Mouse (Mus musculus) G1E (cell line): ENCODE data around the gene Cog5. TPM values are rescaled to one million over a fixed set of nuclear protein-coding genes. Genes with fewer than 3 reads are reported as not detected.

Experiments
- ATAC-seq: 2 replicates; pipeline ENCODE4 v1.8.0; 2016; ENCODE audit warnings: mild to moderate bottlenecking; ENCODE audit not compliant: insufficient number of reproducible peaks, poor library complexity, low FRiP score, severe bottlenecking; ENCODE audit errors: extremely low read depth
- DNase-seq: peaks from one replicate; pipeline ENCODE4 v3.0.0; 2012; ENCODE audit warnings: low spot score
- H3K27me3 ChIP-seq: 2 replicates; pipeline ENCODE4 v1.6.1; 2012; ENCODE audit warnings: mild to moderate bottlenecking, low read length, inconsistent platforms; ENCODE audit not compliant: insufficient read depth
- H3K36me3 ChIP-seq: replicated peaks from 2 replicates; pipeline ENCODE3; 2012; ENCODE audit warnings: mild to moderate bottlenecking, inconsistent platforms
- H3K4me1 ChIP-seq: 2 replicates; pipeline ENCODE4 v1.6.1; 2012; ENCODE audit warnings: low read depth, low read length, inconsistent platforms, mixed read lengths; ENCODE audit not compliant: insufficient read depth
- H3K4me3 ChIP-seq: 2 replicates; pipeline ENCODE4 v1.5.1; 2012; ENCODE audit warnings: low read depth, mild to moderate bottlenecking, inconsistent platforms, low read length, moderate library complexity, mixed read lengths
- H3K9me3 ChIP-seq: replicated peaks from 2 replicates; pipeline ENCODE4 v1.6.1; 2012; ENCODE audit warnings: inconsistent platforms
- CTCF ChIP-seq: IDR thresholded peaks from 2 replicates; pipeline ENCODE4 v1.5.1; 2012; ENCODE audit warnings: low read depth, low read length, inconsistent platforms, mixed read lengths
- GATA1 ChIP-seq: IDR thresholded peaks from 2 replicates; pipeline ENCODE4 v1.6.1; 2012; ENCODE audit warnings: borderline replicate concordance, low read length, inconsistent platforms, mixed read lengths
- GATA2 ChIP-seq: IDR thresholded peaks from 2 replicates; pipeline ENCODE4 v1.6.1; 2012; ENCODE audit warnings: low read depth, low read length, inconsistent platforms, borderline replicate concordance
- POLR2AphosphoS5 ChIP-seq: IDR thresholded peaks from 2 replicates; pipeline ENCODE4 v1.6.1; 2012; ENCODE audit warnings: low read depth, low read length, inconsistent platforms; ENCODE audit not compliant: insufficient replicate concordance
- TAL1 ChIP-seq: conservative IDR thresholded peaks from 2 replicates; pipeline ENCODE4 v1.6.1; 2012; ENCODE audit warnings: low read depth, low read length, inconsistent platforms, mixed read lengths
- polyA plus RNA-seq: library from polyadenylated mRNA; stranded (reverse); fragments of >175 nt; gene quantifications from 2 replicates; pipeline ENCODE4 v1.2.3, GENCODE M21; 2012
- total RNA-seq, 2 experiments: library from RNA; stranded (forward) in 1 of 2; stranded (reverse) in 1 of 2; fragments of 200-1000 nt in 1 of 2; fragments of >200 nt in 1 of 2; fragmentation: Nextera tagmentation in 1 of 2; gene quantifications; 2 replicates each; pipeline ENCODE4 v1.2.3; 2014 to 2017

Cog5 gene
- total and polyA plus RNA-seq, 3 experiments: 4.7 to 142 (median 101) TPM

- no peak for DNase-seq
- no peaks in the 10 kb centered on the region; the same call in 1 of the 2 replicates for H3K9me3 ChIP-seq
- TF ChIP-seq POLR2AphosphoS5: no peak
- TF ChIP-seq GATA2: no peak
- TF ChIP-seq TAL1: no peak
- no peak for TF ChIP-seq CTCF
- TF ChIP-seq GATA1: no peak
- no peak overlapping the region for H3K4me3 ChIP-seq
- H3K36me3 ChIP-seq: peaks cover 81% of the 10 kb centered on the region
- ATAC-seq: no peak
- no peaks in the 10 kb centered on the region for H3K27me3 ChIP-seq
- no peaks in the 10 kb centered on the region for H3K4me1 ChIP-seq
These were observed 12.5 kb downstream of the Cog5 start for GRCm38 (mm10) chr12:31667187-31667586.

DNA sequence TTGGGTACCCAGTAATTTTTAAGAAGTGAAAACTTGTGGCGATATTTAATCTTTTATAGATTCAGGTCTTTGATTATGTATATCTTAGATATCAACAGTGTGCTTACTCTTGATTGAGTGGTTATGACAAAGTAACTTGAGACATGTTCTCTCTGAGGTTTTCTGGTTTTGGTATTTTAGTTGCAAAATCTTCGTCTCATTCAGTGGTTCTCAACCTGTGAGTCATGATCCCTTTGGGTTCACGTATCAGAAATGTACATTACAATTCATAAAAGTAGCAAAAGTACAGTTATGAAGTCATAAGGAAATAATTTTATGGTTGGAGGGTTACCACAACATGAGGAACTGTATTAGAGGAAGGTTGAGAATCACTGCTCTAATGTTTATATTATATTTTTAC is 32.0 kb downstream of the Cog5 start:
- Histone ChIP-seq H3K9me3 (no peaks in the 10 kb centered on the region), H3K36me3 (peaks cover 44% of the 10 kb centered on the region), H3K4me3 (no peak overlapping the region), H3K4me1 (no peaks in the 10 kb centered on the region), H3K27me3 (no peaks in the 10 kb centered on the region)
- TF ChIP-seq GATA1 (no peak), GATA2 (no peak), TAL1 (no peak), POLR2AphosphoS5 (no peak), CTCF (no peak)
- DNase-seq (no peak), ATAC-seq (no peak)

DNA sequence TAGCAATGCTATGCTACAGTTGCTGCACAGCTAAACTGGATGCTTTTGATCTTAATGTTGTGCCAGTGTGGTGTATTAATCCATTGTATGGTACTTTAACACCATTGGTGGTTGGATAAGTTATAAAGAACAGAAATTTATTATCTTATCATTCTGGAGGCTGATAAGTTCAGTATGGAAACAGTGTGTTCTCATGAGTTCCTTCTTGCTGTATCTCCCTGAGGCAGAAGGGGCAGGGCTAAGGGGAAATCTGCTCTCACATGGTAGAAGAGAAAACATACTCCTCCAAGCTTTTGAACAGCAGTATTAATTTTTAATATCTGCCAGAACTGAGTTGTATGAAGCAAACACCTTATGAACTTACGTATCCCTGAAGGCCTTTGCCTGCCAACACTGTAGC is 38.6 kb downstream of the Cog5 start:
- peaks cover 35% of the 10 kb centered on the region for H3K36me3 ChIP-seq
- H3K4me3 ChIP-seq: no peak overlapping the region
- DNase-seq: no peak
- H3K27me3 ChIP-seq: no peaks in the 10 kb centered on the region
- no peaks in the 10 kb centered on the region; the same call in 1 of the 2 replicates for H3K9me3 ChIP-seq
- ATAC-seq: no peak
- TF ChIP-seq GATA2: no peak
- no peak for TF ChIP-seq POLR2AphosphoS5
- TF ChIP-seq GATA1: no peak
- TF ChIP-seq TAL1: no peak
- no peak for TF ChIP-seq CTCF
- H3K4me1 ChIP-seq: peaks cover 2% of the 10 kb centered on the region; the same call in 1 of the 2 replicates

- ATAC-seq: no peak
- no peaks in the 10 kb centered on the region; the same call in 1 of the 2 replicates for H3K9me3 ChIP-seq
- H3K4me1 ChIP-seq: no peaks in the 10 kb centered on the region
- peaks cover 20% of the 10 kb centered on the region for H3K36me3 ChIP-seq
- no peak overlapping the region for H3K4me3 ChIP-seq
- DNase-seq: no peak
- no peaks in the 10 kb centered on the region for H3K27me3 ChIP-seq
- TF ChIP-seq GATA2 (no peak), GATA1 (no peak), POLR2AphosphoS5 (no peak), CTCF (no peak), TAL1 (no peak)
These were observed 46.1 kb downstream of the Cog5 start for GRCm38 (mm10) chr12:31700623-31701347.

GRCm38 (mm10) chr12:31701411-31701810 is 46.7 kb downstream of the Cog5 start:
- Histone ChIP-seq H3K9me3 (no peaks in the 10 kb centered on the region; the same call in 1 of the 2 replicates), H3K27me3 (no peaks in the 10 kb centered on the region), H3K4me3 (no peak overlapping the region), H3K36me3 (peaks cover 20% of the 10 kb centered on the region), H3K4me1 (no peaks in the 10 kb centered on the region)
- no peak for TF ChIP-seq CTCF
- no peak for TF ChIP-seq TAL1
- no peak for ATAC-seq
- no peak for DNase-seq

GRCm38 (mm10) chr12:31703904-31704303 is 49.2 kb downstream of the Cog5 start:
- 0 out of 2 replicates have a peak, but pooled peaks have one; percentile 8 for ATAC-seq
- Histone ChIP-seq H3K36me3 (peaks cover 5% of the 10 kb centered on the region), H3K27me3 (no peaks in the 10 kb centered on the region), H3K9me3 (no peaks in the 10 kb centered on the region), H3K4me1 (no peaks in the 10 kb centered on the region), H3K4me3 (no peak overlapping the region)
- no peak for TF ChIP-seq GATA1
- TF ChIP-seq CTCF: no peak
- TF ChIP-seq TAL1: no peak
- TF ChIP-seq GATA2: no peak
- TF ChIP-seq POLR2AphosphoS5: no peak
- DNase-seq: no peak
